Mouse (Mus musculus): ENCODE data around the gene Mpp6. TPM values are rescaled to one million over a fixed set of nuclear protein-coding genes. Genes with fewer than 3 reads are reported as not detected.

Gene Mpp6
- polyA plus RNA-seq, 1 experiment from 2014 or later, result 79.0 TPM

GRCm38 (mm10) chr6:50124197-50124596, 14.2 kb downstream of the Mpp6 start:
- ATAC-seq (replicated peaks; ENCODE audit: low FRiP score) (no peak), DNase-seq (ENCODE audit: low spot score) (no peak)
- Histone ChIP-seq H3K9me3 (ENCODE audit: control insufficient read depth, low read length) (no peaks in the 10 kb centered on the region), H3K27ac (ENCODE audit: low read depth, low read length) (no peak overlapping the region), H3K9ac (ENCODE audit: low read depth, low read length) (no peak overlapping the region), H3K36me3 (ENCODE audit: control insufficient read depth, insufficient read depth, low read length) (peaks cover 9% of the 10 kb centered on the region; the same call in 1 of the 2 replicates), H3K4me2 (no peak overlapping the region), H3K4me1 (replicated peaks; ENCODE audit: control insufficient read depth, insufficient read depth, low read length) (no peaks in the 10 kb centered on the region), H3K4me3 (ENCODE audit: low read depth, low read length) (no peak overlapping the region), H3K27me3 (replicated peaks; ENCODE audit: control insufficient read depth, insufficient read depth, low read length) (no peaks in the 10 kb centered on the region)
- 76% methylated on average over 2 of the region's 2 CpGs for WGBS

- no peak overlapping the region for H3K27ac ChIP-seq (ENCODE audit: low read depth, low read length)
- no peak overlapping the region for H3K9ac ChIP-seq (ENCODE audit: low read depth, low read length)
- DNase-seq (ENCODE audit: low spot score), result no peak
- peaks cover 9% of the 10 kb centered on the region; the same call in 1 of the 2 replicates for H3K36me3 ChIP-seq (ENCODE audit: control insufficient read depth, insufficient read depth, low read length)
- no peaks in the 10 kb centered on the region for H3K27me3 ChIP-seq (replicated peaks; ENCODE audit: control insufficient read depth, insufficient read depth, low read length)
- no peak overlapping the region for H3K4me3 ChIP-seq (ENCODE audit: low read depth, low read length)
- H3K4me1 ChIP-seq (replicated peaks; ENCODE audit: control insufficient read depth, insufficient read depth, low read length), result no peaks in the 10 kb centered on the region
- H3K9me3 ChIP-seq (ENCODE audit: control insufficient read depth, low read length), result no peaks in the 10 kb centered on the region
- H3K4me2 ChIP-seq, result no peak overlapping the region
- no peak for ATAC-seq (replicated peaks; ENCODE audit: low FRiP score)
- 89% methylated on average over 2 of the region's 2 CpGs for whole genome bisulfite sequencing
These were observed 16.3 kb downstream of the Mpp6 start for GRCm38 (mm10) chr6:50126331-50126730.

GRCm38 (mm10) chr6:50127536-50127935, 17.5 kb downstream of the Mpp6 start:
- DNase-seq (ENCODE audit: low spot score), result no peak
- H3K4me1 ChIP-seq (replicated peaks; ENCODE audit: control insufficient read depth, insufficient read depth, low read length), result no peaks in the 10 kb centered on the region
- WGBS, result 97% methylated on average over 6 of the region's 6 CpGs
- no peak overlapping the region for H3K4me2 ChIP-seq
- H3K27ac ChIP-seq (ENCODE audit: low read depth, low read length), result no peak overlapping the region
- no peaks in the 10 kb centered on the region for H3K9me3 ChIP-seq (ENCODE audit: control insufficient read depth, low read length)
- no peak overlapping the region for H3K9ac ChIP-seq (ENCODE audit: low read depth, low read length)
- ATAC-seq (replicated peaks; ENCODE audit: low FRiP score), result no peak
- no peak overlapping the region for H3K4me3 ChIP-seq (ENCODE audit: low read depth, low read length)
- H3K36me3 ChIP-seq (ENCODE audit: control insufficient read depth, insufficient read depth, low read length), result peaks cover 9% of the 10 kb centered on the region; the same call in 1 of the 2 replicates
- no peaks in the 10 kb centered on the region for H3K27me3 ChIP-seq (replicated peaks; ENCODE audit: control insufficient read depth, insufficient read depth, low read length)

- Histone ChIP-seq H3K4me1 (replicated peaks; ENCODE audit: control insufficient read depth, insufficient read depth, low read length) (no peaks in the 10 kb centered on the region), H3K4me2 (no peak overlapping the region), H3K9me3 (ENCODE audit: control insufficient read depth, low read length) (no peaks in the 10 kb centered on the region), H3K27me3 (replicated peaks; ENCODE audit: control insufficient read depth, insufficient read depth, low read length) (no peaks in the 10 kb centered on the region), H3K36me3 (ENCODE audit: control insufficient read depth, insufficient read depth, low read length) (no peaks in the 10 kb centered on the region), H3K9ac (ENCODE audit: low read depth, low read length) (no peak overlapping the region), H3K27ac (ENCODE audit: low read depth, low read length) (no peak overlapping the region), H3K4me3 (ENCODE audit: low read depth, low read length) (no peak overlapping the region)
- no peak for ATAC-seq (replicated peaks; ENCODE audit: low FRiP score)
- no peak for DNase-seq (ENCODE audit: low spot score)
- 83% methylated on average over 3 of the region's 3 CpGs for WGBS
These were observed 27.6 kb downstream of the Mpp6 start for GRCm38 (mm10) chr6:50137651-50138050.

GRCm38 (mm10) chr6:50139526-50139925, 29.5 kb downstream of the Mpp6 start:
- Histone ChIP-seq H3K36me3 (ENCODE audit: control insufficient read depth, insufficient read depth, low read length) (no peaks in the 10 kb centered on the region), H3K4me2 (no peak overlapping the region), H3K9ac (ENCODE audit: low read depth, low read length) (no peak overlapping the region), H3K4me1 (replicated peaks; ENCODE audit: control insufficient read depth, insufficient read depth, low read length) (no peaks in the 10 kb centered on the region), H3K27ac (ENCODE audit: low read depth, low read length) (no peak overlapping the region), H3K9me3 (ENCODE audit: control insufficient read depth, low read length) (no peaks in the 10 kb centered on the region), H3K4me3 (ENCODE audit: low read depth, low read length) (no peak overlapping the region), H3K27me3 (replicated peaks; ENCODE audit: control insufficient read depth, insufficient read depth, low read length) (no peaks in the 10 kb centered on the region)
- no peak for ATAC-seq (replicated peaks; ENCODE audit: low FRiP score)
- WGBS, result 89% methylated on average over 3 of the region's 3 CpGs
- DNase-seq (ENCODE audit: low spot score), result no peak

- H3K27me3 ChIP-seq (replicated peaks; ENCODE audit: control insufficient read depth, insufficient read depth, low read length), result no peaks in the 10 kb centered on the region
- H3K9ac ChIP-seq (ENCODE audit: low read depth, low read length), result no peak overlapping the region
- no peaks in the 10 kb centered on the region for H3K4me1 ChIP-seq (replicated peaks; ENCODE audit: control insufficient read depth, insufficient read depth, low read length)
- DNase-seq (ENCODE audit: low spot score) (no peak), ATAC-seq (replicated peaks; ENCODE audit: low FRiP score) (no peak)
- no peak overlapping the region for H3K4me3 ChIP-seq (ENCODE audit: low read depth, low read length)
- H3K4me2 ChIP-seq, result no peak overlapping the region
- H3K9me3 ChIP-seq (ENCODE audit: control insufficient read depth, low read length), result no peaks in the 10 kb centered on the region
- H3K36me3 ChIP-seq (ENCODE audit: control insufficient read depth, insufficient read depth, low read length), result no peaks in the 10 kb centered on the region
- H3K27ac ChIP-seq (ENCODE audit: low read depth, low read length), result no peak overlapping the region
These were observed 36.1 kb downstream of the Mpp6 start for GRCm38 (mm10) chr6:50146158-50146557.

- no peak for ATAC-seq (replicated peaks; ENCODE audit: low FRiP score)
- 80% methylated on average over 4 of the region's 4 CpGs for WGBS
These were observed 39.3 kb downstream of the Mpp6 start for GRCm38 (mm10) chr6:50149378-50149777.

GRCm38 (mm10) chr6:50159842-50160241, 49.8 kb downstream of the Mpp6 start:
- H3K27ac ChIP-seq (ENCODE audit: low read depth, low read length), result no peak overlapping the region
- no peak for DNase-seq (ENCODE audit: low spot score)
- no peak overlapping the region for H3K4me2 ChIP-seq
- H3K9ac ChIP-seq (ENCODE audit: low read depth, low read length), result no peak overlapping the region
- 86% methylated on average over 6 of the region's 6 CpGs for WGBS
- ATAC-seq (replicated peaks; ENCODE audit: low FRiP score), result no peak
- H3K36me3 ChIP-seq (ENCODE audit: control insufficient read depth, insufficient read depth, low read length), result 0 out of 2 replicates have a peak, but pooled peaks cover 2% of the 10 kb centered on the region
- no peaks in the 10 kb centered on the region for H3K27me3 ChIP-seq (replicated peaks; ENCODE audit: control insufficient read depth, insufficient read depth, low read length)
- no peaks in the 10 kb centered on the region for H3K9me3 ChIP-seq (ENCODE audit: control insufficient read depth, low read length)
- H3K4me1 ChIP-seq (replicated peaks; ENCODE audit: control insufficient read depth, insufficient read depth, low read length), result no peaks in the 10 kb centered on the region
- no peak overlapping the region for H3K4me3 ChIP-seq (ENCODE audit: low read depth, low read length)

More at GRCm38 (mm10) chr6:50149378-50149777, 39.3 kb downstream of the Mpp6 start:
- Histone ChIP-seq H3K4me1 (replicated peaks; ENCODE audit: control insufficient read depth, insufficient read depth, low read length) (no peaks in the 10 kb centered on the region), H3K27me3 (replicated peaks; ENCODE audit: control insufficient read depth, insufficient read depth, low read length) (no peaks in the 10 kb centered on the region), H3K27ac (ENCODE audit: low read depth, low read length) (no peak overlapping the region), H3K4me3 (ENCODE audit: low read depth, low read length) (no peak overlapping the region), H3K9ac (ENCODE audit: low read depth, low read length) (no peak overlapping the region), H3K36me3 (ENCODE audit: control insufficient read depth, insufficient read depth, low read length) (no peaks in the 10 kb centered on the region), H3K4me2 (no peak overlapping the region), H3K9me3 (ENCODE audit: control insufficient read depth, low read length) (no peaks in the 10 kb centered on the region)
- no peak for DNase-seq (ENCODE audit: low spot score)

- Histone ChIP-seq H3K36me3 (ENCODE audit: control insufficient read depth, insufficient read depth, low read length) (0 out of 2 replicates have a peak, but pooled peaks cover 2% of the 10 kb centered on the region), H3K4me1 (replicated peaks; ENCODE audit: control insufficient read depth, insufficient read depth, low read length) (no peaks in the 10 kb centered on the region), H3K27ac (ENCODE audit: low read depth, low read length) (no peak overlapping the region), H3K9ac (ENCODE audit: low read depth, low read length) (no peak overlapping the region), H3K27me3 (replicated peaks; ENCODE audit: control insufficient read depth, insufficient read depth, low read length) (no peaks in the 10 kb centered on the region), H3K4me3 (ENCODE audit: low read depth, low read length) (no peak overlapping the region), H3K9me3 (ENCODE audit: control insufficient read depth, low read length) (no peaks in the 10 kb centered on the region), H3K4me2 (no peak overlapping the region)
- ATAC-seq (replicated peaks; ENCODE audit: low FRiP score) (no peak), DNase-seq (ENCODE audit: low spot score) (no peak)
- WGBS, result 77% methylated on average over 3 of the region's 3 CpGs
These were observed 53.0 kb downstream of the Mpp6 start for GRCm38 (mm10) chr6:50163013-50163412.

Measured in liver, embryonic 11.5 days (tissue).